Mouse (Mus musculus) liver, adult 2 months (tissue): ENCODE measurements at regions not wholly inside any gene's neighbourhood (a gene's known extent, or its start where the extent isn't known, plus 50 kb on each side); places are given as distances from the start of the nearest gene placed in this dataset.

Experiments used
- DNase-seq: peaks from one replicate; pipeline ENCODE4 v3.0.0-alpha.2; 2011; ENCODE audit warnings: low read depth, low spot score; ENCODE audit errors: extremely low read depth
- H3K27ac ChIP-seq: fragments of 200-500 bp; replicated peaks from 2 replicates; pipeline ENCODE4 v1.5.1; 2012; ENCODE audit warnings: low read depth, mild to moderate bottlenecking, control low read depth, inconsistent platforms, low read length; ENCODE audit not compliant: insufficient read depth
- H3K27me3 ChIP-seq: fragments of 200-500 bp; 2 replicates; pipeline ENCODE4 v1.6.1; 2012; ENCODE audit warnings: mild to moderate bottlenecking, moderate library complexity, low read length, inconsistent platforms; ENCODE audit not compliant: control insufficient read depth, insufficient read depth
- H3K36me3 ChIP-seq: fragments of 200-500 bp; 2 replicates; pipeline ENCODE4 v1.6.1; 2012; ENCODE audit warnings: low read length, inconsistent platforms; ENCODE audit not compliant: control insufficient read depth, insufficient read depth
- H3K4me1 ChIP-seq: fragments of 200-500 bp; 2 replicates; pipeline ENCODE4 v1.6.1; 2011; ENCODE audit warnings: low read length; ENCODE audit not compliant: control insufficient read depth, insufficient read depth
- H3K4me3 ChIP-seq: fragments of 200-500 bp; 2 replicates; pipeline ENCODE4 v1.5.1; 2011; ENCODE audit warnings: low read depth, mild to moderate bottlenecking, control low read depth, low read length, moderate library complexity; ENCODE audit not compliant: insufficient read depth
- H3K79me2 ChIP-seq: fragments of 200-500 bp; 2 replicates; pipeline ENCODE4 v1.6.1; 2012; ENCODE audit warnings: inconsistent platforms, mild to moderate bottlenecking, low read length, moderate library complexity; ENCODE audit not compliant: control insufficient read depth, insufficient read depth
- H3K9ac ChIP-seq: fragments of 200-500 bp; 2 replicates; pipeline ENCODE4 v1.6.1; 2012; ENCODE audit warnings: low read depth, mild to moderate bottlenecking, control low read depth, inconsistent platforms, low read length
- CTCF ChIP-seq: fragments of 200-500 bp; IDR thresholded peaks from 2 replicates; pipeline ENCODE4 v1.5.1; 2011; ENCODE audit warnings: low read depth, low read length, control low read depth
- POLR2A ChIP-seq: fragments of 200-500 bp; IDR thresholded peaks from 2 replicates; pipeline ENCODE4 v1.6.1; 2011; ENCODE audit warnings: low read length, control low read depth; ENCODE audit not compliant: insufficient read depth; ENCODE audit errors: extremely low read depth
- WGBS: fragments of 180-500 bp; shearing (Covaris S2); methylation state at CpG from one replicate; pipeline ENCODE4 v1.1.7; 2018; 5-methylcytosine and 5-hydroxymethylcytosine counted together

GRCm38 (mm10) chr19:36235131-36235530 is 113.0 kb upstream of the Pcgf5 start:
- DNase-seq, result no peak
- Histone ChIP-seq H3K79me2 (no peaks in the 10 kb centered on the region), H3K27me3 (no peaks in the 10 kb centered on the region), H3K9ac (no peak overlapping the region), H3K4me1 (no peaks in the 10 kb centered on the region), H3K36me3 (no peaks in the 10 kb centered on the region), H3K27ac (no peak overlapping the region), H3K4me3 (no peak overlapping the region)
- WGBS, result 82% methylated on average over 6 of the region's 6 CpGs
- TF ChIP-seq POLR2A (no peak), CTCF (no peak)

GRCm38 (mm10) chr19:36236576-36237345 is 111.3 kb upstream of the Pcgf5 start:
- no peak for DNase-seq
- WGBS, result 60% methylated on average over 7 of the region's 7 CpGs
- no peak for TF ChIP-seq CTCF
- TF ChIP-seq POLR2A, result no peak

GRCm38 (mm10) chr19:36237751-36238150 is 110.4 kb upstream of the Pcgf5 start:
- no peak overlapping the region for H3K4me3 ChIP-seq
- H3K9ac ChIP-seq, result no peak overlapping the region
- H3K4me1 ChIP-seq, result no peaks in the 10 kb centered on the region
- DNase-seq, result no peak
- no peaks in the 10 kb centered on the region for H3K36me3 ChIP-seq
- TF ChIP-seq POLR2A (no peak), CTCF (no peak)
- 52% methylated on average over 3 of the region's 3 CpGs for WGBS
- no peaks in the 10 kb centered on the region for H3K27me3 ChIP-seq
- H3K79me2 ChIP-seq, result no peaks in the 10 kb centered on the region
- no peak overlapping the region for H3K27ac ChIP-seq

More at GRCm38 (mm10) chr19:36236576-36237345, 111.3 kb upstream of the Pcgf5 start:
- Histone ChIP-seq H3K27ac (no peak overlapping the region), H3K9ac (no peak overlapping the region), H3K4me3 (no peak overlapping the region), H3K36me3 (no peaks in the 10 kb centered on the region), H3K27me3 (no peaks in the 10 kb centered on the region), H3K79me2 (no peaks in the 10 kb centered on the region), H3K4me1 (no peaks in the 10 kb centered on the region)

- WGBS, result 74% methylated on average over 3 of the region's 3 CpGs
- H3K27me3 ChIP-seq, result no peaks in the 10 kb centered on the region
- H3K4me1 ChIP-seq, result no peaks in the 10 kb centered on the region
- no peak overlapping the region for H3K4me3 ChIP-seq
- no peak for DNase-seq
- no peak overlapping the region for H3K27ac ChIP-seq
- no peaks in the 10 kb centered on the region for H3K79me2 ChIP-seq
- H3K9ac ChIP-seq, result no peak overlapping the region
- no peak for TF ChIP-seq CTCF
- TF ChIP-seq POLR2A, result no peak
- no peaks in the 10 kb centered on the region for H3K36me3 ChIP-seq
These were observed 109.6 kb upstream of the Pcgf5 start for GRCm38 (mm10) chr19:36238536-36238935.

GRCm38 (mm10) chr19:36242396-36242795 is 105.7 kb upstream of the Pcgf5 start:
- WGBS, result 77% methylated on average over 3 of the region's 3 CpGs
- Histone ChIP-seq H3K27ac (no peak overlapping the region), H3K36me3 (no peaks in the 10 kb centered on the region), H3K9ac (no peak overlapping the region), H3K4me3 (no peak overlapping the region), H3K79me2 (no peaks in the 10 kb centered on the region), H3K4me1 (no peaks in the 10 kb centered on the region), H3K27me3 (no peaks in the 10 kb centered on the region)
- DNase-seq, result no peak
- TF ChIP-seq CTCF (no peak), POLR2A (no peak)

GRCm38 (mm10) chr19:36242946-36243345 is 105.2 kb upstream of the Pcgf5 start:
- no peak overlapping the region for H3K27ac ChIP-seq
- no peak for DNase-seq
- WGBS, result 79% methylated on average over 5 of the region's 5 CpGs

More at GRCm38 (mm10) chr19:36242946-36243345, 105.2 kb upstream of the Pcgf5 start:
- no peak overlapping the region for H3K9ac ChIP-seq
- no peaks in the 10 kb centered on the region for H3K79me2 ChIP-seq
- no peak overlapping the region for H3K4me3 ChIP-seq
- no peaks in the 10 kb centered on the region for H3K36me3 ChIP-seq
- H3K4me1 ChIP-seq, result no peaks in the 10 kb centered on the region
- no peaks in the 10 kb centered on the region for H3K27me3 ChIP-seq
- TF ChIP-seq POLR2A (no peak), CTCF (no peak)
